Mouse (Mus musculus) hindbrain, embryonic 11.5 days (tissue): ENCODE data around the gene Plg. TPM values are rescaled to one million over a fixed set of nuclear protein-coding genes. Genes with fewer than 3 reads are reported as not detected.

Source experiments
- ATAC-seq: fragments of 200-750 bp; cut with Nextera tagmentation; 2 replicates; pipeline ENCODE4 v1.8.0; 2017; ENCODE audit warnings: mild to moderate bottlenecking, moderate TSS enrichment, moderate library complexity; ENCODE audit not compliant: low FRiP score
- DNase-seq: peaks from one replicate; pipeline ENCODE4 v3.0.0-alpha.2; 2015; ENCODE audit warnings: low spot score
- H3K27ac ChIP-seq: fragments of 300-500 bp; sonication (generic); 2 replicates; pipeline ENCODE4 v1.5.1; 2014; ENCODE audit warnings: mild to moderate bottlenecking, low read depth, low read length
- H3K27me3 ChIP-seq: fragments of 300-500 bp; sonication (generic); 2 replicates; pipeline ENCODE4 v1.6.1; 2014; ENCODE audit warnings: mild to moderate bottlenecking, low read length, moderate library complexity, mixed read lengths; ENCODE audit not compliant: control insufficient read depth, insufficient read depth
- H3K36me3 ChIP-seq: fragments of 300-500 bp; sonication (generic); 2 replicates; pipeline ENCODE4 v1.6.1; 2014; ENCODE audit warnings: mild to moderate bottlenecking, low read length, moderate library complexity, mixed read lengths; ENCODE audit not compliant: control insufficient read depth, insufficient read depth
- H3K4me1 ChIP-seq: fragments of 300-500 bp; sonication (generic); replicated peaks from 2 replicates; pipeline ENCODE4 v1.6.1; 2014; ENCODE audit warnings: low read length, mixed read lengths; ENCODE audit not compliant: control insufficient read depth, insufficient read depth
- H3K4me2 ChIP-seq: fragments of 300-500 bp; sonication (generic); replicated peaks from 2 replicates; pipeline ENCODE4 v1.6.1; 2014; ENCODE audit warnings: mild to moderate bottlenecking, low read depth, low read length
- H3K4me3 ChIP-seq: fragments of 300-500 bp; sonication (generic); 2 replicates; pipeline ENCODE4 v1.5.1; 2014; ENCODE audit warnings: low read depth, low read length
- H3K9ac ChIP-seq: fragments of 300-500 bp; sonication (generic); 2 replicates; pipeline ENCODE4 v1.6.1; 2014; ENCODE audit warnings: low read depth, low read length
- H3K9me3 ChIP-seq: fragments of 300-500 bp; sonication (generic); 2 replicates; pipeline ENCODE4 v1.6.1; 2016; ENCODE audit warnings: low read length; ENCODE audit not compliant: control insufficient read depth
- WGBS: fragments of 180-500 bp; shearing (Covaris S2); extraction: QIAGEN DNeasy Blood & Tissue Kit; methylation state at CpG from one replicate; pipeline ENCODE4 v1.1.7; 2014; 5-methylcytosine and 5-hydroxymethylcytosine counted together
- polyA plus RNA-seq: library from polyadenylated mRNA; unstranded; fragments of >200 nt; fragmentation: Nextera tagmentation; extraction: Ambion mirVana; gene quantifications from 2 replicates; pipeline ENCODE4 v1.2.1, GENCODE M21; 2014

Gene Plg
- polyA plus RNA-seq, 1 experiment from 2014 or later: not detected

- H3K27me3 ChIP-seq: no peaks in the 10 kb centered on the region
- H3K4me1 ChIP-seq: no peaks in the 10 kb centered on the region
- ATAC-seq (no peak), DNase-seq (no peak)
- no peak overlapping the region for H3K27ac ChIP-seq
- no peaks in the 10 kb centered on the region for H3K36me3 ChIP-seq
- H3K4me2 ChIP-seq: no peak overlapping the region
- no peak overlapping the region for H3K9ac ChIP-seq
- no peak overlapping the region for H3K4me3 ChIP-seq
- 82% methylated on average over 3 of the region's 3 CpGs for WGBS
- no peaks in the 10 kb centered on the region for H3K9me3 ChIP-seq
Measured at GRCm38 (mm10) chr17:12373601-12374144, 4.7 kb upstream of the Plg start.

DNA sequence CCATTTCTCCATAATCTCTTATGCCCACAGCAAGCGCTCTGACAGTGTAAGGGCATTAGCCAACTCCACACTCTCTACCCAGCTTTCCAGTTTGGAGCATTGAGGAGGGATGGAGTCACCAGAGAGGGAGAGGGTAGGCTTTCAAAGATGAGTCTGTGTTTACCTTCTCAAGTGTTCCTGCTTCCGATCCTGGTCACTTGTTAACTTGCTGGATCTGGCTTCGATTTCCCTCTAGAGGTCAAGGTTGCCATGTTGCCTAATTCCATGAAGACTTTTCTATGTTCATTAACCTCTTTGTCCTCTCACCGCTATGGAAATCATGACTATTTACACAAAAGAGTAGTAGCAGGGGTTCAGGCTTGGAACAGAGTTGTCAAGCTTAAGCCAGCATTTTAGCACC lies 1.9 kb downstream of the Plg start:
- Histone ChIP-seq H3K9me3 (no peaks in the 10 kb centered on the region), H3K4me3 (no peak overlapping the region), H3K4me2 (no peak overlapping the region), H3K27ac (no peak overlapping the region), H3K36me3 (no peaks in the 10 kb centered on the region), H3K9ac (no peak overlapping the region), H3K4me1 (no peaks in the 10 kb centered on the region), H3K27me3 (no peaks in the 10 kb centered on the region)
- no peak for DNase-seq
- ATAC-seq: no peak
- 80% methylated on average over 4 of the region's 4 CpGs for WGBS

- Histone ChIP-seq H3K4me2 (no peak overlapping the region), H3K36me3 (no peaks in the 10 kb centered on the region), H3K27ac (no peak overlapping the region), H3K4me1 (no peaks in the 10 kb centered on the region), H3K27me3 (no peaks in the 10 kb centered on the region), H3K4me3 (no peak overlapping the region), H3K9ac (no peak overlapping the region), H3K9me3 (no peaks in the 10 kb centered on the region)
- DNase-seq: no peak
- ATAC-seq: no peak
- WGBS: 93% methylated on average over 2 of the region's 2 CpGs
Measured at GRCm38 (mm10) chr17:12381579-12381978, 3.2 kb downstream of the Plg start.

DNA sequence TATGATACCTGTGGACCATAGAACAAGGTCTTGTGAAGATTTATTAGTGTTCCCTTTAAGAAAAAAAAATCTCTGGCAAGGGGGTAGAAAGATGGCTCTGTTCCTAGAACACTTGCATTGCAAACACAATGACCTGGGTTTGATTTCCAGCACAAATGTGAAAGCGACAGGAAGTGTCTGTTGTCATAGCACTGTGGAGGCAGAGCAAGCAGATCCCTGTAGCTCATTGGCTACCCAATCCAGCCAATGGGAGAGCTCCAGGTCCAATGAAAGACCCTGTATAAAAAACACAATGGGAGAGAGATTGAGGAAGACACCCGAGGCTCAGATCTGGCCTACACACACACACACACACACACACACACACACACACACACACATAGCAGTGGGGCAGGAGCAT lies 4.1 kb downstream of the Plg start:
- Histone ChIP-seq H3K4me1 (no peaks in the 10 kb centered on the region), H3K9ac (no peak overlapping the region), H3K27ac (no peak overlapping the region), H3K9me3 (no peaks in the 10 kb centered on the region), H3K27me3 (no peaks in the 10 kb centered on the region), H3K36me3 (no peaks in the 10 kb centered on the region), H3K4me2 (no peak overlapping the region), H3K4me3 (no peak overlapping the region)
- ATAC-seq: peak; percentile 83; the same call in 1 of the 2 replicates
- peak; percentile 33 for DNase-seq
- 39% methylated on average over 2 of the region's 2 CpGs for WGBS

GRCm38 (mm10) chr17:12385049-12385794 lies 6.8 kb downstream of the Plg start:
- ATAC-seq (no peak), DNase-seq (no peak)
- no peaks in the 10 kb centered on the region for H3K9me3 ChIP-seq
- no peak overlapping the region for H3K27ac ChIP-seq
- no peaks in the 10 kb centered on the region for H3K4me1 ChIP-seq
- 63% methylated on average over 8 of the region's 8 CpGs for whole genome bisulfite sequencing
- no peak overlapping the region for H3K9ac ChIP-seq
- H3K4me2 ChIP-seq: no peak overlapping the region
- no peaks in the 10 kb centered on the region for H3K27me3 ChIP-seq
- H3K36me3 ChIP-seq: no peaks in the 10 kb centered on the region
- H3K4me3 ChIP-seq: no peak overlapping the region

DNA sequence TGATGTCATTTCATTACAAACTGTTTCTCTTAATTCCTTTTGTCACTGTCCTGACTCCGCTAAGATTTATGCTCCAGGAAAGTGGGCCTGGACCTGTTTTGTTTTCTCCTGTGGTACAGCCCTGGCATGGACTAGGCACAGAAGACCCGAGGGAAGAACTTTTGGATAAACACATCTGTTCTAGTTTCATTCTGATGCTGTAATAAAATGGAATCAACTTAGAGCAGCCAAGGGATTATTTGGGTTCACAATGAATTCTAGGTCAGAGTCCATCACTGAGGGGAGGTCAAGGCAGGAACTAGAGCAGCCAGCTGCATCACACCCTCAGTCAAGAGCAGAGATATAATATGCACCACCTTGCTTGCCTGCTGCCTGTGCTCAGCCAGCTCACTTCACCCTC lies 9.4 kb downstream of the Plg start:
- no peak overlapping the region for H3K27ac ChIP-seq
- WGBS: 93% methylated on average over 2 of the region's 2 CpGs
- no peak overlapping the region for H3K4me3 ChIP-seq
- ATAC-seq (no peak), DNase-seq (no peak)
- H3K27me3 ChIP-seq: no peaks in the 10 kb centered on the region
- H3K9me3 ChIP-seq: no peaks in the 10 kb centered on the region
- H3K4me1 ChIP-seq: no peaks in the 10 kb centered on the region
- H3K9ac ChIP-seq: no peak overlapping the region
- no peaks in the 10 kb centered on the region for H3K36me3 ChIP-seq
- H3K4me2 ChIP-seq: no peak overlapping the region

DNA sequence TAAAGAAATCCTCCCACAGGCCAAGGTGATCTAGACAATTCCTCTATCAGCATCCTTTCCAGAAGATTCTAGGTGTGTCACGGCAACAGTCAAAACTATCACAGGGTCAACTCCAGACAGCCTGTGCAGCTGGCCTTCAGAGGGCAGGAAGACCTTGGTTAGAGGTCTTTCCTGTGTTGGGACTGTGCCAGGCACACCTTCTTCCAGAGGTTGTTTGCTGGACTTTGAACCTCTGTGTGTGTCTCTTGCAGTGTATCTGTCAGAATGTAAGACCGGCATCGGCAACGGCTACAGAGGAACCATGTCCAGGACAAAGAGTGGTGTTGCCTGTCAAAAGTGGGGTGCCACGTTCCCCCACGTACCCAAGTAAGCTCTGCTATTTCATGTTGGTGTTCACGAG lies 9.8 kb downstream of the Plg start:
- WGBS: 96% methylated on average over 7 of the region's 7 CpGs
- no peak for ATAC-seq
- Histone ChIP-seq H3K4me1 (no peaks in the 10 kb centered on the region), H3K9ac (no peak overlapping the region), H3K27me3 (no peaks in the 10 kb centered on the region), H3K4me3 (no peak overlapping the region), H3K36me3 (no peaks in the 10 kb centered on the region), H3K4me2 (no peak overlapping the region), H3K9me3 (no peaks in the 10 kb centered on the region), H3K27ac (no peak overlapping the region)
- no peak for DNase-seq

GRCm38 (mm10) chr17:12396163-12396677 lies 17.8 kb downstream of the Plg start:
- Histone ChIP-seq H3K4me3 (no peak overlapping the region), H3K9ac (no peak overlapping the region), H3K4me1 (no peaks in the 10 kb centered on the region), H3K36me3 (no peaks in the 10 kb centered on the region), H3K9me3 (no peaks in the 10 kb centered on the region), H3K4me2 (no peak overlapping the region), H3K27ac (no peak overlapping the region), H3K27me3 (no peaks in the 10 kb centered on the region)
- WGBS: 91% methylated on average over 9 of the region's 9 CpGs
- ATAC-seq (no peak), DNase-seq (no peak)

- no peaks in the 10 kb centered on the region for H3K9me3 ChIP-seq
- 72% methylated on average over 7 of the region's 7 CpGs for WGBS
- DNase-seq (no peak), ATAC-seq (no peak)
- H3K4me1 ChIP-seq: no peaks in the 10 kb centered on the region
- H3K27ac ChIP-seq: no peak overlapping the region
- no peaks in the 10 kb centered on the region for H3K36me3 ChIP-seq
- no peak overlapping the region for H3K9ac ChIP-seq
- no peaks in the 10 kb centered on the region for H3K27me3 ChIP-seq
- H3K4me2 ChIP-seq: no peak overlapping the region
- no peak overlapping the region for H3K4me3 ChIP-seq
Measured at GRCm38 (mm10) chr17:12403420-12403819, 25.0 kb downstream of the Plg start.
